Mouse (Mus musculus): ENCODE measurements around the gene Rora. TPM values are rescaled to one million over a fixed set of nuclear protein-coding genes. Genes with fewer than 3 reads are reported as not detected.

The Rora gene
- polyA plus RNA-seq, 1 experiment: 5.0 TPM

- Histone ChIP-seq H3K4me3 (ENCODE audit: insufficient read depth, low read length) (no peak overlapping the region), H3K27ac (ENCODE audit: insufficient read depth, low read depth, low read length) (no peak overlapping the region), H3K4me1 (ENCODE audit: control insufficient read depth, insufficient read depth, low read length) (no peaks in the 10 kb centered on the region; the same call in 1 of the 2 replicates)
- no peak for TF ChIP-seq POLR2A (IDR thresholded peaks at IDR 0.05; ENCODE audit: borderline replicate concordance, low read depth, low read length)
- no peak for TF ChIP-seq CTCF (IDR thresholded peaks at IDR 0.05; ENCODE audit: low read depth, low read length)
Observed at GRCm38 (mm10) chr9:69296418-69296817, 642.8 kb downstream of the Rora start.

- no peak overlapping the region for H3K4me3 ChIP-seq (ENCODE audit: insufficient read depth, low read length)
- no peak for TF ChIP-seq CTCF (IDR thresholded peaks at IDR 0.05; ENCODE audit: low read depth, low read length)
- TF ChIP-seq POLR2A (IDR thresholded peaks at IDR 0.05; ENCODE audit: borderline replicate concordance, low read depth, low read length): no peak
- H3K27ac ChIP-seq (ENCODE audit: insufficient read depth, low read depth, low read length): no peak overlapping the region
- no peaks in the 10 kb centered on the region for H3K4me1 ChIP-seq (ENCODE audit: control insufficient read depth, insufficient read depth, low read length)
Observed at GRCm38 (mm10) chr9:69297766-69298375, 644.3 kb downstream of the Rora start.

DNA sequence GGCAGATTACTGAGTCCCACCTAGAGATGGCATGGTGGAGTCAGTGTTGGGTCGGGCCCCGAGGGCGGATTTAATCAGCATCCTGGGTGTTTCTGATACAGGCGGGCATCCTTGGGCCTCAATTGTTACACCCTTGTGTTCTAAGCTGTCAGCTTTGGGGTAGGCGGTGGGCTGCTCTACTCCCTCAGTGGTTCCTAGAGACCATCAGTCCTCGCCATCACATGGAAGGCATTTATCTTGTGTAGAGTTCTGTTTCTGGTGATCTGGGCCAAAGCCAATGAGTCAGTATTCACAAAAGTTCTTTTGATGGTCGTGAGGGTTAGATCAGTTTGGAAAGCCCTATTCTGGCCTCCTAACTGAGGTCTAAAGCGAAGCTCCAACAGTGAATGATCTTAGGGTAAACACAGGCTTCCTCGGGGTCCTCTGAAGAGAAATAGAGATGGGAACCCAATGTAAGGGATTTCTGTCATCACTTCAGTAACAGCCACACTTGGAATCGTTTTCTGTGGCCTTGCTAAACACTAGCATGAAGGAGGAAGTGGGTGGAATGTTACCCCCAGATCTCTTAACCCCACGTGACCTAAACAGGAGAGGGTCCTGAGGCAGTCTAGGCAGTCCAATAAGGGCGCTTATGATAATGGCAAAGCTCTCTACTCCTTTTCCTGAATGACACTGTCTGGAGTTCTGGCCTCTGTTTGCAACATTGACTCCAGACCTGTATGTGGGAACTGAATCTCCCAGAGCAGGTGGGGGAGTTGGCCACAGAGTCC, 645.2 kb downstream of the Rora start:
- Histone ChIP-seq H3K4me1 (ENCODE audit: control insufficient read depth, insufficient read depth, low read length) (no peaks in the 10 kb centered on the region), H3K27ac (ENCODE audit: insufficient read depth, low read depth, low read length) (no peak overlapping the region), H3K4me3 (ENCODE audit: insufficient read depth, low read length) (no peak overlapping the region)
- no peak for TF ChIP-seq CTCF (IDR thresholded peaks at IDR 0.05; ENCODE audit: low read depth, low read length)
- no peak for TF ChIP-seq POLR2A (IDR thresholded peaks at IDR 0.05; ENCODE audit: borderline replicate concordance, low read depth, low read length)

DNA sequence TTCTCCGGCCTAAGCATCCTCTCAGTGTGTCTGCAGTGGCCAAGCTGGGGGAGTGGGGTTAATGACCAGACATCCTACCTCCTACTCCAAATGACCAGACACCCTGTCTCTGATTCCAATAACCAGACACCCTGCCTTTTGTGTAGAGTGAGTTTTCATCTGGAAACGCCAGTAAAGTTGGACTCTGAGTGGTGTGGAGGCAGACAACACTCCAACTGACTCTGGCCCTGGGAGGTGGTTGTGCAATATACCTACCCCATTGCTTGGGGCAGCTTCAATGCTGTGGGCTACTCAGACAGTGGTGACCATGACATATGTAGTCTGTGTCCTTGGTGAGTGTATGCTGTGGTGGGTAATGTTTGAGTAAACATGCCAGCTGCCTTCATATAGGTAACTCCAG, 645.9 kb downstream of the Rora start:
- Histone ChIP-seq H3K4me3 (ENCODE audit: insufficient read depth, low read length) (no peak overlapping the region), H3K4me1 (ENCODE audit: control insufficient read depth, insufficient read depth, low read length) (no peaks in the 10 kb centered on the region), H3K27ac (ENCODE audit: insufficient read depth, low read depth, low read length) (no peak overlapping the region)
- TF ChIP-seq POLR2A (IDR thresholded peaks at IDR 0.05; ENCODE audit: borderline replicate concordance, low read depth, low read length): no peak
- no peak for TF ChIP-seq CTCF (IDR thresholded peaks at IDR 0.05; ENCODE audit: low read depth, low read length)

DNA sequence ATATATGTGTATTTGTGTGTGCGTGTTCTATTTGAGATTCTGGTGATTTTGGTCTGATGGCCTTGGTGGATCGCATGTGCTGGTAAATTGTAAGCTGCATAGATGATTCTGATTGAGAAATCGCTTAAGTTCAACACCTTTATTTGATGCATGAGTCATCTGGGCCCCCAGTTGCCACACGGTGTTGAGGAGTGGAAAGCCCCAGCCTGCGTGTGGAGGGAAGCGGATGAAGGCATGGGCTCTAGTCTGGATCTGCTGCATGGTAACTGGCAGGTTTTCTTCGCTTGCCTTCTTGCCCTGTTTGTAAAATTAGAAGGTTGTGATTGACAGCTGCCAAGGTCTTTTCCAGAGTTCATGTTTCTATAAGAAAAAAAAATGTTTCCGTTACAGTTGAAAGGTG, 646.7 kb downstream of the Rora start:
- no peak overlapping the region for H3K4me3 ChIP-seq (ENCODE audit: insufficient read depth, low read length)
- no peak overlapping the region for H3K27ac ChIP-seq (ENCODE audit: insufficient read depth, low read depth, low read length)
- TF ChIP-seq CTCF (IDR thresholded peaks at IDR 0.05; ENCODE audit: low read depth, low read length): no peak
- TF ChIP-seq POLR2A (IDR thresholded peaks at IDR 0.05; ENCODE audit: borderline replicate concordance, low read depth, low read length): no peak
- H3K4me1 ChIP-seq (ENCODE audit: control insufficient read depth, insufficient read depth, low read length): no peaks in the 10 kb centered on the region

DNA sequence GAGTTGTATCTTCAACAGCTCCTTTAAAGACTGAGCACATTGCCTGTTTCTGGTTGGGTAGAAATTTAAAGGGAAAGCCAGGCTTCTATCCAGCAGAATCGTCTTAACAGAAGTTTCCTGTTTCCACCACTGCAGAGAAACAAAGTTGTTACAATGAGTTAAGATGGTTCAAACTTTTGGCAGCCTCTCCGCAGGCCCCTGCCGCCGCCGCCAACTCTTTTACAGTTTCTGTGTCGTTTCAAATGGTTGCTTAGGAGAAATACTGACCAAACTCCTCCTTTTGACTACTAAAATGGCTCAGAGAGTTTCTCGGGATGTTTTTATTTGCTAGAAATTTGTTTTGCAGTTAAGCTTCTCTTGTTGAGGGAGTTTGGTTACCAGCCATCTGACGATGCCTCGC, 647.9 kb downstream of the Rora start:
- no peak overlapping the region for H3K4me3 ChIP-seq (ENCODE audit: insufficient read depth, low read length)
- H3K4me1 ChIP-seq (ENCODE audit: control insufficient read depth, insufficient read depth, low read length): no peaks in the 10 kb centered on the region
- no peak overlapping the region for H3K27ac ChIP-seq (ENCODE audit: insufficient read depth, low read depth, low read length)
- TF ChIP-seq POLR2A (IDR thresholded peaks at IDR 0.05; ENCODE audit: borderline replicate concordance, low read depth, low read length): no peak
- TF ChIP-seq CTCF (IDR thresholded peaks at IDR 0.05; ENCODE audit: low read depth, low read length): no peak

GRCm38 (mm10) chr9:69301955-69302354, 648.4 kb downstream of the Rora start:
- no peak overlapping the region for H3K27ac ChIP-seq (ENCODE audit: insufficient read depth, low read depth, low read length)
- H3K4me3 ChIP-seq (ENCODE audit: insufficient read depth, low read length): no peak overlapping the region
- no peak for TF ChIP-seq POLR2A (IDR thresholded peaks at IDR 0.05; ENCODE audit: borderline replicate concordance, low read depth, low read length)
- no peaks in the 10 kb centered on the region for H3K4me1 ChIP-seq (ENCODE audit: control insufficient read depth, insufficient read depth, low read length)

GRCm38 (mm10) chr9:69302846-69303245, 649.3 kb downstream of the Rora start:
- Histone ChIP-seq H3K4me3 (ENCODE audit: insufficient read depth, low read length) (no peak overlapping the region), H3K27ac (ENCODE audit: insufficient read depth, low read depth, low read length) (no peak overlapping the region), H3K4me1 (ENCODE audit: control insufficient read depth, insufficient read depth, low read length) (no peaks in the 10 kb centered on the region)
- TF ChIP-seq POLR2A (IDR thresholded peaks at IDR 0.05; ENCODE audit: borderline replicate concordance, low read depth, low read length) (no peak), CTCF (IDR thresholded peaks at IDR 0.05; ENCODE audit: low read depth, low read length) (no peak)

DNA sequence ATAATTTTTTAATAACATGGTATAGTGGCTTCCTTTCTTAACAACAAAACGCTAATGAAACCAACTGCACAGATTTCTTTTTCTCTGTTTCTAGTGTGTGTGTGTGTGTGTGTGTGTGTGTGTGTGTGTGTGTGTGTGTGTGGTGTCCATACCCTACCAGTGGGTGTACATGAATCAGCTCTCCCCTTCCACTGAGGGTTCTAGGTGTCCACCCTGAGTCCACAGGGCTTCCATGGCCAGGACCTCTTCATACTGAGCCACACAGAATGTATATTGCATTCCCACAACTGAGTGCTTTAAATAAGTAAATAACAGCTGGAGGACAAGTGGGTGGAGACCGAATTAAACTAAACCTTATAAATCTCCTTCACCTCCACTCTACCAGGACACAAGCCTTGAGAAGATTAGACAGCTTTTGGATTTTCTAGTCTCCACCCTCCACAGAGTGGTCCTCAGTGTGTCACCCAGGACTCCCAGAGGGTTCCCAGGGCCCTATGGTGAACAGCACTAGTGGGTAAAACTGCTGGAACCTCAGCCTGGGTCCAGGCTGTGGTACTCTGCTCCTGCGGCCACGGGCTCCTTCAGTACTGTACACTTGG, 649.9 kb downstream of the Rora start:
- Histone ChIP-seq H3K27ac (ENCODE audit: insufficient read depth, low read depth, low read length) (no peak overlapping the region), H3K4me1 (ENCODE audit: control insufficient read depth, insufficient read depth, low read length) (no peaks in the 10 kb centered on the region), H3K4me3 (ENCODE audit: insufficient read depth, low read length) (no peak overlapping the region)
- TF ChIP-seq CTCF (IDR thresholded peaks at IDR 0.05; ENCODE audit: low read depth, low read length): no peak
- TF ChIP-seq POLR2A (IDR thresholded peaks at IDR 0.05; ENCODE audit: borderline replicate concordance, low read depth, low read length): no peak

- H3K4me1 ChIP-seq (ENCODE audit: control insufficient read depth, insufficient read depth, low read length): no peaks in the 10 kb centered on the region
Observed at GRCm38 (mm10) chr9:69303962-69304361, 650.4 kb downstream of the Rora start.

More at GRCm38 (mm10) chr9:69303962-69304361, 650.4 kb downstream of the Rora start:
- Histone ChIP-seq H3K4me3 (ENCODE audit: insufficient read depth, low read length) (no peak overlapping the region), H3K27ac (ENCODE audit: insufficient read depth, low read depth, low read length) (no peak overlapping the region)
- TF ChIP-seq POLR2A (IDR thresholded peaks at IDR 0.05; ENCODE audit: borderline replicate concordance, low read depth, low read length) (no peak), CTCF (IDR thresholded peaks at IDR 0.05; ENCODE audit: low read depth, low read length) (no peak)
